Mouse (Mus musculus): ENCODE results near the gene Pcyt1a.

DNA sequence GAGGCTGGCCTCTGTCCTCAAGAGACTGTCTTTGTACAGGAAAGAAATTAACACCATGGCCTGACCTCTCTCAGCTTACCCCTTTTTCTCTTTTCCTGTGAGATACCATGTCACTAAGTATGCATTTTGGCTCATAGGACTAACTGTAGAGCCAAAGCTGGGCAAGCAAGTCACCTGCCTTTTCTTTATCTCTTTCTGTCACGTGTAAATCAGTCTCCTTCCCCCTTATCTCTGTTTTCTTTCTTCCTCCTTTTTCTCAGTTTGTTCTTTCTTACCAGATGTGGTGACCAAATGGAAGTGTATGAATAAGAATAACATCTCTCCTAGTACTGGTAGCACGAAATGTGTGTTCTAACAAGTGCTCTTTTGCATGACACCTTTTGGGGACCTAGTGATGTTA lies 45.8 kb upstream of the Pcyt1a start:
- no peak for TF ChIP-seq CTCF (conservative IDR thresholded peaks at IDR 0.05 in 1 of 2, IDR thresholded peaks at IDR 0.05 in 1 of 2; ENCODE audit: low read depth in 2 of 2, low read length in 2 of 2)
- no peak for TF ChIP-seq POLR2A (IDR thresholded peaks at IDR 0.05; ENCODE audit: low read depth, low read length)
- TF ChIP-seq KAT2A (IDR thresholded peaks at IDR 0.05; ENCODE audit: insufficient replicate concordance, low read length) = no peak
- no peak for TF ChIP-seq USF1 (IDR thresholded peaks at IDR 0.05; ENCODE audit: low read depth, low read length)
- no peak for TF ChIP-seq MAFK (IDR thresholded peaks at IDR 0.05; ENCODE audit: insufficient replicate concordance, low read length)
- TF ChIP-seq NRF1 (IDR thresholded peaks at IDR 0.05; ENCODE audit: low read depth, low read length) = no peak
- no peak for TF ChIP-seq EP300 (IDR thresholded peaks at IDR 0.05; ENCODE audit: low read length)
- TF ChIP-seq JUND (conservative IDR thresholded peaks at IDR 0.05; ENCODE audit: low read depth, low read length) = no peak
- no peak for TF ChIP-seq ZNF384 (IDR thresholded peaks at IDR 0.05; ENCODE audit: low read depth, low read length)
- TF ChIP-seq ELF1 (IDR thresholded peaks at IDR 0.05; ENCODE audit: low read depth, low read length) = no peak
